Mouse (Mus musculus): ENCODE data around the gene Cxcl10.
A peak's percentile ranks its signal among the peaks of the same experiment; 100 is the strongest.

The Cxcl10 gene

GRCm38 (mm10) chr5:92313776-92314175, 34.9 kb downstream of the Cxcl10 start:
- DNase-seq, result no peak

DNA sequence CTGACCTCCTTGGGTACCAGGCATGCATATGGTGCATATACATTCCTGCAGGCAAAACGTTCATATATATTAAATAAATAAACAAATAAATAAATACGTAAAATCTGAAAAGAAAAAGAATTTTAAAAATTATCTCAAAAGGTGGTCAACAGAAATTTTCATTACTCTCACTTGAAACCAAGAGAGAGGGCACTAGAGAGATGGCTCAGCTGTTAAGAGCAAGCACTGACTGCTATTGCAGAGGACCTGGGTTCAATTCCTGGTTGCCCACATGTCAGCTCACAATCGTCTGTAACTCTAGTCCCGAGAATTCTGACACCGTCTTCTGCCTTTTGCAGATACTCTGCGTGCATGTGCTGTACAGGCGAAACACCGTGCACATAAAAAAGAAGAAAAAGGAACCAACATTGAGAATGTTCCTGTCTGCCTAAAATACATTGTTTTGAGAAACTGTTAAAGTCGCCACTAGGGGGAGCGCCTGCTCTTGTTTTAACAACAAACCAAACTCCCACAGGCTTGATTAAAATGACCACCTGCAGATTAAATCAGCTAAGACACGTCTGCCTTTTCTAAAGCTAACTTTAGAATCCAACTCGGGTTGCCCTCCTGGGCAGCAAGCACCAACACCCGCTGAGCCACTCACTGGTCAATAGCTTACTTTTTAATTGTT, 36.5 kb downstream of the Cxcl10 start:
- peak; percentile 98 for DNase-seq

DNA sequence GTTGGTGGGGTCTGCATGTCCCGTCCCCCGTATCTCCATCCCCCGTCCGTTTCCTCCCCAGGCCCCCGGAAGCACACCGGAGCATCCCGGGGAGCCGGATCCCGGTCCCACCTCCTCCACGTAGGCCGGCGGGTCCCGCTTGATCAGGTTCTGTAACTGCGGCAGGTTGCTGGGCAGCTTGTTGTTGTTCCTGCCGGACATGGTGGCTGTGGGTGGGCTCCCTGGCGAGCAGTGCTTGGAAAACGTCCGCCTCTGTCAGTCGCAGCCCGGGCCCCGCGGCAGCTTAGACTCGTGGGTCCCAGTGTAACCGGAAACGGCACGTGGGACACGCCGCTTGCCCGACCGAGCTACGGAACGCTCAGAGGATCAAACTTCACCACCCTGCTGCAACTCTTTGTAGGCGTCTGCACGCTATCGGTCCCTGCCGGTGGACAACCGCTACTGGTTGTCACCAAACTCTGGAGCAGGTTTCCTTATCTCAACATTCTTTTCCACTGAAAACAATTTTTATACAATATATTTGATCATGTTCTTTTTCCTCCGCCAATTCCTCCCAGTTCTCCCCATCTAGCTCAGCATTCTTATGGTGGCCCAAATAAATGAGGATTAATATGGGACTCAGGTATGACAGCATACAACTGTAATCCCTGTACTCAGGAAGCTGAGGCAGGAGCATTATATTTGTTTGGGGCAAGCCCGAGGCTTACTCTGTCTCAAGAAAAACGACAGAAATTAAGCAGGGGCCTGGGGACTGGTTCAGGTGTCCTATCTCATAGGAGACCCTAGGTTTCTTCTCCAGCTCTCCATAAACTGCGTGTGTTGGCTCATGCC, 38.8 kb downstream of the Cxcl10 start, which contains the start of gene Sdad1:
Sdad1 (minus strand) TSS at position 799 of the 831 bp plus-strand sequence.
- peak; percentile 90 for DNase-seq

- no peak for DNase-seq
These were observed 44.4 kb downstream of the Cxcl10 start for GRCm38 (mm10) chr5:92304291-92304690.

DNA sequence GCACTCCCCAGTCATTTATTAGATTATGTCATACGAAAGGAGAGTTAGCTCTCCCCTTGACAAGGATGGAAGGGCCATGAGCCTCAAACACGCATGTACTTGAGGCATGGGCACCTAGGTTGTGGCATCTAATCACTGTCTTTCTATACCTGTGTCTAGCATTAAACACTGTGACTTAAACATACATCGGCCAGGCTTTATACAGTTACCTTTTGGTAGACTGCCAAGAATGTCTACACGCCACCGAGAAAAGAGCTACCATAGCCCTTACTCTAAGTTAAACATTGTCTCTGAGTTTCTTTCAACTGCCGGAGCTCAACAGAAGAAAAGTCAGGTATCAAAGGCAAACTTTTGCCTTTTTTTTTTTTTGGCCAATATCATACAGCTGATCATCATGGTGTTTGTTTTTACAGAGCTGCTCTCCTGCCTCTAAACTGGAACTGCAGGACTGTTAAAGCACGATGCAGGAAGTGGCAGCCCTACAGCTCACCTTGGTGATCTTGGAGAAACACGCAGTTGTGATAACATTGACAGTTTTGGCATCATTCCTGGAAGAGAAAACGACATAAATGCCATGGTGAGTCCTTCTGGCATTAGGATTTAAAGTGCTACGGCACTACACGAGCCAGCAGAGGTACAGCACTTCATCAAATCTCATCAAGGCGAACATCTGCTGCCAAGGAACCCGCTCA, 46.4 kb downstream of the Cxcl10 start:
- DNase-seq, result no peak
